Comparison of ENCODE assay signal across 15 mouse cellular contexts in the genomic region with DNA sequence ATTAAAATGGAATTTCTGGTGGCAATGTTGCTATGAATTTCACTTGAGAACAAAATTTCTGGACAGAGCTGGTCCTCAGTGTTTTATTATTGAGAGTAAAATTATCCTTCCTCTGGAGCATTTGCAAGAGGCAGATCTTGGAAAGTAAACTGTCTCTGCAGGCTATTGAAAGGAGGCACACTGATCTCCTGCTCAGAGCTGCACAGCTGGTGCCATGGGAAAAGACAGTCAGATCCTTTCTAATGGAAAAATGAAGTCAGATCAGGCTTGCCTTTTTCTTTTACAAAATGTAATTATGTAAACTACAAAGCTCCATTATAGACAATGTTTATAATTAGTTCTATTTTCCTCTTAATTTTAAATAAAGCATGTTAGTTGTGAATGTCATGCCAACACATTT.
"Had no signal": no experiment of that assay in that cellular context is flagged by ENCODE, and none has a peak within 500 bp of the region (broad histone marks: within the 10 kb centered on the region; RNA-seq: fewer than 3 reads in every experiment).

No protein-coding gene starts in this region.

- H3K4me2 ChIP-seq: kidney, embryonic 15.5 days; limb, embryonic 12.5 days; limb, embryonic 15.5 days; liver, embryonic 11.5 days; lung, embryonic 14.5 days; midbrain, embryonic 13.5 days had no signal

- ATAC-seq: liver, postnatal 0 days; lung, postnatal 0 days; midbrain, embryonic 13.5 days had no signal

- H3K4me1 ChIP-seq: kidney, embryonic 15.5 days; limb, embryonic 12.5 days; limb, embryonic 15.5 days; midbrain, embryonic 13.5 days had no signal

- DNase-seq: kidney, postnatal 10 days; kidney, postnatal 36 days; left cerebral cortex, postnatal 4 days; liver, postnatal 0 days; lung, embryonic 14.5 days; thymus, adult 18-20 months; thymus, postnatal 36 days had no signal

- H3K27me3 ChIP-seq: kidney, embryonic 15.5 days; limb, embryonic 12.5 days; limb, embryonic 15.5 days; midbrain, embryonic 13.5 days had no signal

- H3K36me3 ChIP-seq: kidney, embryonic 15.5 days; limb, embryonic 12.5 days; limb, embryonic 15.5 days; midbrain, embryonic 13.5 days had no signal

- H3K27ac ChIP-seq: kidney, embryonic 15.5 days; limb, embryonic 12.5 days; limb, embryonic 15.5 days; liver, embryonic 14.5 days; macrophage; midbrain, embryonic 13.5 days had no signal

- H3K9me3 ChIP-seq: kidney, embryonic 15.5 days; limb, embryonic 12.5 days; limb, embryonic 15.5 days; midbrain, embryonic 13.5 days had no signal

- H3K9ac ChIP-seq: kidney, embryonic 15.5 days; limb, embryonic 12.5 days; limb, embryonic 15.5 days; liver, embryonic 14.5 days; liver, postnatal 0 days; lung, embryonic 14.5 days; midbrain, embryonic 13.5 days had no signal

- H3K4me3 ChIP-seq: kidney, embryonic 15.5 days; limb, embryonic 12.5 days; limb, embryonic 15.5 days; midbrain, embryonic 13.5 days had no signal
